Mouse (Mus musculus): ENCODE results near the gene Olfr378. TPM values are rescaled to one million over a fixed set of nuclear protein-coding genes. Genes with fewer than 3 reads are reported as not detected.

The Olfr378 gene
- not detected in 2 replicates for polyA plus RNA-seq (2014; fragmentation: Nextera tagmentation; extraction: Ambion mirVana)

- no peak for DNase-seq (ENCODE audit: low spot score)
- ATAC-seq (ENCODE audit: insufficient number of reproducible peaks, low FRiP score, low TSS enrichment, low read depth) = no peak
- Histone ChIP-seq H3K4me2 (ENCODE audit: low read depth, severe bottlenecking) (no peak within 1 kb of the TSS), H3K9me3 (ENCODE audit: control insufficient read depth, low read length) (no peaks in the 10 kb centered on the region), H3K27me3 (ENCODE audit: control insufficient read depth, insufficient read depth, low read length) (no peaks in the 10 kb centered on the region), H3K4me3 (ENCODE audit: low read depth, low read length) (no peak within 1 kb of the TSS), H3K36me3 (ENCODE audit: control insufficient read depth, insufficient read depth, low read length) (no peaks in the 10 kb centered on the region), H3K9ac (ENCODE audit: low read length) (no peak within 1 kb of the TSS), H3K4me1 (ENCODE audit: control insufficient read depth, insufficient read depth, low read length) (no peaks in the 10 kb centered on the region), H3K27ac (replicated peaks; ENCODE audit: low read depth, low read length) (no peak within 1 kb of the TSS)
- WGBS = 88% methylated on average over 1 of the region's 1 CpGs
Observed at GRCm38 (mm10) chr11:73428377-73428776, at the start of gene Olfr378. Gene Olfr378, minus strand, starts transcription at chr11:73428477.

- Histone ChIP-seq H3K4me1 (ENCODE audit: control insufficient read depth, insufficient read depth, low read length) (no peaks in the 10 kb centered on the region), H3K4me2 (ENCODE audit: low read depth, severe bottlenecking) (no peak within 1 kb of the TSS), H3K27me3 (ENCODE audit: control insufficient read depth, insufficient read depth, low read length) (no peaks in the 10 kb centered on the region), H3K9ac (ENCODE audit: low read length) (no peak within 1 kb of the TSS), H3K27ac (replicated peaks; ENCODE audit: low read depth, low read length) (no peak within 1 kb of the TSS), H3K9me3 (ENCODE audit: control insufficient read depth, low read length) (no peaks in the 10 kb centered on the region; the same call in 1 of the 2 replicates), H3K4me3 (ENCODE audit: low read depth, low read length) (no peak within 1 kb of the TSS), H3K36me3 (ENCODE audit: control insufficient read depth, insufficient read depth, low read length) (no peaks in the 10 kb centered on the region)
- DNase-seq (ENCODE audit: low spot score) (no peak), ATAC-seq (ENCODE audit: insufficient number of reproducible peaks, low FRiP score, low TSS enrichment, low read depth) (no peak)
- 95% methylated on average over 1 of the region's 1 CpGs for WGBS
Observed at GRCm38 (mm10) chr11:73457408-73457807, 29.1 kb upstream of the Olfr378 start, which contains the start of gene Olfr380. Gene Olfr380, minus strand, starts transcription at chr11:73457508.

- Histone ChIP-seq H3K4me2 (ENCODE audit: low read depth, severe bottlenecking) (no peak within 1 kb of the TSS), H3K27ac (replicated peaks; ENCODE audit: low read depth, low read length) (no peak within 1 kb of the TSS), H3K4me3 (ENCODE audit: low read depth, low read length) (no peak within 1 kb of the TSS), H3K9me3 (ENCODE audit: control insufficient read depth, low read length) (no peaks in the 10 kb centered on the region), H3K36me3 (ENCODE audit: control insufficient read depth, insufficient read depth, low read length) (no peaks in the 10 kb centered on the region), H3K4me1 (ENCODE audit: control insufficient read depth, insufficient read depth, low read length) (no peaks in the 10 kb centered on the region), H3K27me3 (ENCODE audit: control insufficient read depth, insufficient read depth, low read length) (no peaks in the 10 kb centered on the region), H3K9ac (ENCODE audit: low read length) (no peak within 1 kb of the TSS)
- ATAC-seq (ENCODE audit: insufficient number of reproducible peaks, low FRiP score, low TSS enrichment, low read depth) = no peak
- no peak for DNase-seq (ENCODE audit: low spot score)
Observed at GRCm38 (mm10) chr11:73399514-73399913, 28.8 kb downstream of the Olfr378 start, which contains the start of gene Olfr1. Gene Olfr1, minus strand, starts transcription at chr11:73399614.

- Histone ChIP-seq H3K9me3 (ENCODE audit: control insufficient read depth, low read length) (no peaks in the 10 kb centered on the region), H3K27ac (replicated peaks; ENCODE audit: low read depth, low read length) (no peak overlapping the region), H3K4me3 (ENCODE audit: low read depth, low read length) (no peak overlapping the region), H3K9ac (ENCODE audit: low read length) (no peak overlapping the region), H3K36me3 (ENCODE audit: control insufficient read depth, insufficient read depth, low read length) (no peaks in the 10 kb centered on the region), H3K27me3 (ENCODE audit: control insufficient read depth, insufficient read depth, low read length) (no peaks in the 10 kb centered on the region), H3K4me1 (ENCODE audit: control insufficient read depth, insufficient read depth, low read length) (no peaks in the 10 kb centered on the region), H3K4me2 (ENCODE audit: low read depth, severe bottlenecking) (no peak overlapping the region)
- 66% methylated on average over 4 of the region's 4 CpGs for WGBS
- ATAC-seq (ENCODE audit: insufficient number of reproducible peaks, low FRiP score, low TSS enrichment, low read depth) (no peak), DNase-seq (ENCODE audit: low spot score) (no peak)
Observed at GRCm38 (mm10) chr11:73395374-73395773, 32.9 kb downstream of the Olfr378 start.

Other genes with a start within 250 kb of the Olfr378 start
- 23.6 and 25.5 TPM in 2 replicates for gene Ctns, start 229.4 kb downstream of the Olfr378 start, polyA plus RNA-seq (2014; fragmentation: Nextera tagmentation; extraction: Ambion mirVana)
- 0.74 and 1.0 TPM in 2 replicates for gene Shpk, start 229.0 kb downstream of the Olfr378 start, polyA plus RNA-seq (2014; fragmentation: Nextera tagmentation; extraction: Ambion mirVana)
- 0.09 TPM in 2 replicates for gene Trpv1, start 194.2 kb downstream of the Olfr378 start, polyA plus RNA-seq (2014; fragmentation: Nextera tagmentation; extraction: Ambion mirVana)
- 0.08 TPM in 1 of 2 replicates, not detected in the other for gene Trpv3, start 161.1 kb downstream of the Olfr378 start, polyA plus RNA-seq (2014; fragmentation: Nextera tagmentation; extraction: Ambion mirVana)
- gene Aspa, start 98.9 kb downstream of the Olfr378 start, polyA plus RNA-seq (2014; fragmentation: Nextera tagmentation; extraction: Ambion mirVana) = not detected in 2 replicates
- not detected in 2 replicates for gene Gm49340, start 98.7 kb downstream of the Olfr378 start, polyA plus RNA-seq (2014; fragmentation: Nextera tagmentation; extraction: Ambion mirVana)
- not detected in 2 replicates for gene Spata22, start 98.7 kb downstream of the Olfr378 start, polyA plus RNA-seq (2014; fragmentation: Nextera tagmentation; extraction: Ambion mirVana)
- not detected in 2 replicates for gene Olfr20, start 77.7 kb downstream of the Olfr378 start, polyA plus RNA-seq (2014; fragmentation: Nextera tagmentation; extraction: Ambion mirVana)
- gene Olfr376, start 57.2 kb downstream of the Olfr378 start, polyA plus RNA-seq (2014; fragmentation: Nextera tagmentation; extraction: Ambion mirVana) = not detected in 2 replicates
- gene Olfr1, start 28.9 kb downstream of the Olfr378 start, polyA plus RNA-seq (2014; fragmentation: Nextera tagmentation; extraction: Ambion mirVana) = not detected in 2 replicates
- gene Olfr380, start 29.0 kb upstream of the Olfr378 start, polyA plus RNA-seq (2014; fragmentation: Nextera tagmentation; extraction: Ambion mirVana) = not detected in 2 replicates
- not detected in 2 replicates for gene Olfr381, start 63.1 kb upstream of the Olfr378 start, polyA plus RNA-seq (2014; fragmentation: Nextera tagmentation; extraction: Ambion mirVana)
- not detected in 2 replicates for gene Olfr382, start 88.7 kb upstream of the Olfr378 start, polyA plus RNA-seq (2014; fragmentation: Nextera tagmentation; extraction: Ambion mirVana)
- not detected in 2 replicates for gene Olfr385, start 164.5 kb upstream of the Olfr378 start, polyA plus RNA-seq (2014; fragmentation: Nextera tagmentation; extraction: Ambion mirVana)
- not detected in 2 replicates for gene Olfr384, start 170.1 kb upstream of the Olfr378 start, polyA plus RNA-seq (2014; fragmentation: Nextera tagmentation; extraction: Ambion mirVana)